Mouse (Mus musculus) CH12.LX (cell line): Measurements from ENCODE around the gene App. TPM values are rescaled to one million over a fixed set of nuclear protein-coding genes. Genes with fewer than 3 reads are reported as not detected.
A peak's percentile ranks its signal among the peaks of the same experiment; 100 is the strongest.

Experiments used
- DNase-seq: peaks from one replicate; pipeline ENCODE4 v3.0.0-alpha.2; 2013; ENCODE audit errors: extremely low read depth
- H3K27ac ChIP-seq: 2 replicates; pipeline ENCODE4 v1.5.1; 2012; ENCODE audit warnings: low read depth, mild to moderate bottlenecking, control low read depth, moderate library complexity; ENCODE audit not compliant: insufficient read depth
- H3K27me3 ChIP-seq: replicated peaks from 2 replicates; pipeline ENCODE3; 2012; ENCODE audit warnings: inconsistent platforms
- H3K36me3 ChIP-seq, 2 experiments: replicated peaks in 1 of 2; 2 replicates each; pipeline versions ENCODE3 to v1.6.1; 2012; ENCODE audit warnings: inconsistent platforms in 1 of 2, low read length in 1 of 2, mild to moderate bottlenecking in 1 of 2, mixed read lengths in 1 of 2, moderate library complexity in 1 of 2; ENCODE audit not compliant: control insufficient read depth in 1 of 2, insufficient read depth in 1 of 2
- H3K4me1 ChIP-seq, 2 experiments: 2 replicates each; pipeline ENCODE4 v1.6.1; 2012; ENCODE audit warnings: inconsistent platforms in 1 of 2, moderate library complexity in 1 of 2; ENCODE audit not compliant: insufficient read depth in 2 of 2, control insufficient read depth in 1 of 2
- H3K4me2 ChIP-seq: 2 replicates; pipeline ENCODE4 v1.6.1; 2012; ENCODE audit warnings: low read depth, mild to moderate bottlenecking, control low read depth; ENCODE audit not compliant: poor library complexity, insufficient read depth, severe bottlenecking
- H3K4me3 ChIP-seq, 3 experiments: fragments of 150-350 bp in 1 of 3; sonication (generic) in 1 of 3; replicated peaks in 1 of 3; 2 replicates each; pipeline versions ENCODE3 to v1.5.1; 2011 to 2012; ENCODE audit warnings: low read depth in 2 of 3, low read length in 2 of 3, mild to moderate bottlenecking in 2 of 3, moderate library complexity in 2 of 3, control low read depth in 1 of 3, improper control_type of control experiment in 1 of 3, inconsistent platforms in 1 of 3, mixed read lengths in 1 of 3; ENCODE audit not compliant: poor library complexity in 1 of 3
- H3K79me2 ChIP-seq: replicated peaks from 2 replicates; pipeline ENCODE4 v1.6.1; 2012; ENCODE audit warnings: mild to moderate bottlenecking, moderate library complexity; ENCODE audit not compliant: control insufficient read depth, poor library complexity, insufficient read depth, severe bottlenecking; ENCODE audit errors: extremely low read depth
- H3K9ac ChIP-seq: 2 replicates; pipeline ENCODE4 v1.6.1; 2012; ENCODE audit warnings: low read depth, mild to moderate bottlenecking, control low read depth, moderate library complexity; ENCODE audit not compliant: insufficient read depth
- H3K9me3 ChIP-seq: replicated peaks from 2 replicates; pipeline ENCODE3; 2012; ENCODE audit warnings: low read length, inconsistent platforms, mixed read lengths
- BHLHE40 ChIP-seq: IDR thresholded peaks from 2 replicates; pipeline ENCODE4 v1.6.1; 2011; ENCODE audit warnings: mild to moderate bottlenecking, low read depth, low read length, improper control_type of control experiment
- CHD2 ChIP-seq: IDR thresholded peaks from 2 replicates; pipeline ENCODE4 v1.6.1; 2011; ENCODE audit warnings: low read length, improper control_type of control experiment
- ELF1 ChIP-seq: IDR thresholded peaks from 2 replicates; pipeline ENCODE4 v1.6.1; 2014; ENCODE audit warnings: low read depth, mild to moderate bottlenecking, inconsistent platforms, low read length, improper control_type of control experiment
- EP300 ChIP-seq: IDR thresholded peaks from 2 replicates; pipeline ENCODE4 v1.6.1; 2011; ENCODE audit warnings: low read length, improper control_type of control experiment
- ETS1 ChIP-seq: conservative IDR thresholded peaks from 2 replicates; pipeline ENCODE4 v1.6.1; 2012; ENCODE audit warnings: low read depth, mild to moderate bottlenecking, inconsistent platforms, low read length, improper control_type of control experiment, moderate library complexity
- GABPA ChIP-seq: IDR thresholded peaks from 2 replicates; pipeline ENCODE4 v1.6.1; 2012; ENCODE audit warnings: low read depth, low read length, improper control_type of control experiment, inconsistent platforms; ENCODE audit not compliant: insufficient replicate concordance
- HCFC1 ChIP-seq: IDR thresholded peaks from 2 replicates; pipeline ENCODE4 v1.6.1; 2012; ENCODE audit warnings: low read depth, mild to moderate bottlenecking, inconsistent platforms, low read length, improper control_type of control experiment
- IRF4 ChIP-seq: IDR thresholded peaks from 2 replicates; pipeline ENCODE4 v1.6.1; 2014; ENCODE audit warnings: low read depth, mild to moderate bottlenecking, inconsistent platforms, low read length, improper control_type of control experiment
- JUN ChIP-seq: IDR thresholded peaks from 2 replicates; pipeline ENCODE4 v1.6.1; 2011; ENCODE audit warnings: low read depth, mild to moderate bottlenecking, low read length, improper control_type of control experiment, moderate library complexity; ENCODE audit not compliant: insufficient read depth
- KAT2A ChIP-seq: IDR thresholded peaks from 2 replicates; pipeline ENCODE4 v1.6.1; 2012; ENCODE audit warnings: low read length, improper control_type of control experiment, inconsistent platforms; ENCODE audit not compliant: insufficient replicate concordance
- MAFK ChIP-seq: IDR thresholded peaks from 2 replicates; pipeline ENCODE4 v1.6.1; 2011; ENCODE audit warnings: low read length, improper control_type of control experiment; ENCODE audit not compliant: insufficient replicate concordance
- MAX ChIP-seq: IDR thresholded peaks from 2 replicates; pipeline ENCODE4 v1.6.1; 2011; ENCODE audit warnings: low read length, improper control_type of control experiment
- MAZ ChIP-seq: IDR thresholded peaks from 2 replicates; pipeline ENCODE4 v1.6.1; 2012; ENCODE audit warnings: low read depth, mild to moderate bottlenecking, inconsistent platforms, low read length, improper control_type of control experiment, moderate library complexity
- MEF2A ChIP-seq: IDR thresholded peaks from 2 replicates; pipeline ENCODE4 v1.6.1; 2014; ENCODE audit warnings: low read depth, mild to moderate bottlenecking, inconsistent platforms, low read length, improper control_type of control experiment, borderline replicate concordance
- MXI1 ChIP-seq: IDR thresholded peaks from 2 replicates; pipeline ENCODE4 v1.6.1; 2011; ENCODE audit warnings: mild to moderate bottlenecking, low read depth, low read length, improper control_type of control experiment
- MYC ChIP-seq: IDR thresholded peaks from 2 replicates; pipeline ENCODE4 v1.6.1; 2011; ENCODE audit warnings: low read depth, mild to moderate bottlenecking, improper control_type of control experiment, low read length
- NELFE ChIP-seq: IDR thresholded peaks from 2 replicates; pipeline ENCODE4 v1.6.1; 2011; ENCODE audit warnings: low read depth, low read length, improper control_type of control experiment
- NRF1 ChIP-seq: IDR thresholded peaks from 2 replicates; pipeline ENCODE4 v1.6.1; 2014; ENCODE audit warnings: low read depth, mild to moderate bottlenecking, inconsistent platforms, low read length, improper control_type of control experiment, moderate library complexity
- PAX5 ChIP-seq: IDR thresholded peaks from 2 replicates; pipeline ENCODE4 v1.6.1; 2012; ENCODE audit warnings: low read length, inconsistent platforms, mixed read lengths
- POLR2A ChIP-seq: IDR thresholded peaks from 2 replicates; pipeline ENCODE4 v1.6.1; 2011; ENCODE audit warnings: low read depth, mild to moderate bottlenecking, improper control_type of control experiment, low read length
- POLR2AphosphoS2 ChIP-seq: IDR thresholded peaks from 2 replicates; pipeline ENCODE4 v1.6.1; 2011; ENCODE audit warnings: low read depth, low read length, improper control_type of control experiment
- RCOR1 ChIP-seq: conservative IDR thresholded peaks from 2 replicates; pipeline ENCODE4 v1.6.1; 2012; ENCODE audit warnings: low read depth, mild to moderate bottlenecking, inconsistent platforms, low read length, improper control_type of control experiment
- SIN3A ChIP-seq: IDR thresholded peaks from 2 replicates; pipeline ENCODE4 v1.6.1; 2012; ENCODE audit warnings: low read length, improper control_type of control experiment, inconsistent platforms
- SMC3 ChIP-seq: IDR thresholded peaks from 2 replicates; pipeline ENCODE4 v1.6.1; 2011; ENCODE audit warnings: low read depth, low read length, improper control_type of control experiment
- TBP ChIP-seq: conservative IDR thresholded peaks from 2 replicates; pipeline ENCODE4 v1.6.1; 2011; ENCODE audit warnings: low read depth, low read length, improper control_type of control experiment
- UBTF ChIP-seq: IDR thresholded peaks from 2 replicates; pipeline ENCODE4 v1.6.1; 2012; ENCODE audit warnings: low read depth, mild to moderate bottlenecking, inconsistent platforms, low read length, improper control_type of control experiment, moderate library complexity
- USF2 ChIP-seq: conservative IDR thresholded peaks from 2 replicates; pipeline ENCODE4 v1.6.1; 2011; ENCODE audit warnings: low read depth, low read length, improper control_type of control experiment
- ZC3H11A ChIP-seq: IDR thresholded peaks from 2 replicates; pipeline ENCODE4 v1.6.1; 2012; ENCODE audit warnings: low read depth, mild to moderate bottlenecking, inconsistent platforms, low read length, improper control_type of control experiment
- ZKSCAN1 ChIP-seq: IDR thresholded peaks from 2 replicates; pipeline ENCODE4 v1.6.1; 2012; ENCODE audit warnings: low read depth, inconsistent platforms, low read length, improper control_type of control experiment, borderline replicate concordance
- ZMIZ1 ChIP-seq: IDR thresholded peaks from 2 replicates; pipeline ENCODE4 v1.6.1; 2012; ENCODE audit warnings: low read depth, mild to moderate bottlenecking, inconsistent platforms, low read length, improper control_type of control experiment
- ZNF384 ChIP-seq: IDR thresholded peaks from 2 replicates; pipeline ENCODE4 v1.6.1; 2012; ENCODE audit warnings: low read depth, low read length, improper control_type of control experiment, inconsistent platforms
- dilution Hi-C: fragments of 300-500 bp; cut with MboI; formaldehyde crosslinking; loops from 2 replicates; pipeline ENCODE4 v1.14.3; 2020; ENCODE audit warnings: low sequenced_read_pairs; ENCODE audit not compliant: extremely low pct_unique_long_range_greater_than_20kb, extremely low pct_ligation_motif_present
- in situ Hi-C: fragments of 300-500 bp; cut with MboI; formaldehyde crosslinking; loops from 3 replicates; pipeline ENCODE4 v1.14.3; 2019; ENCODE audit warnings: low sequenced_read_pairs, low pct_ligation_motif_present, low pct_unique_long_range_greater_than_20kb, mixed read lengths
- polyA plus RNA-seq: library from polyadenylated mRNA; unstranded; fragments of >175 nt; gene quantifications from 2 replicates; pipeline ENCODE4 v1.2.1, GENCODE M21; 2012; ENCODE audit warnings: low read depth; ENCODE audit not compliant: insufficient read length
- total RNA-seq, 2 experiments: library from RNA; depleted of rRNA; stranded (reverse); fragments of 300-350 nt in 1 of 2; fragments of >200 nt in 1 of 2; gene quantifications; 2 replicates each; pipeline ENCODE4 v1.2.3; 2012 to 2014

App gene
- total and polyA plus RNA-seq, 3 experiments = 31.1 to 99.2 (median 84.1) TPM

DNA sequence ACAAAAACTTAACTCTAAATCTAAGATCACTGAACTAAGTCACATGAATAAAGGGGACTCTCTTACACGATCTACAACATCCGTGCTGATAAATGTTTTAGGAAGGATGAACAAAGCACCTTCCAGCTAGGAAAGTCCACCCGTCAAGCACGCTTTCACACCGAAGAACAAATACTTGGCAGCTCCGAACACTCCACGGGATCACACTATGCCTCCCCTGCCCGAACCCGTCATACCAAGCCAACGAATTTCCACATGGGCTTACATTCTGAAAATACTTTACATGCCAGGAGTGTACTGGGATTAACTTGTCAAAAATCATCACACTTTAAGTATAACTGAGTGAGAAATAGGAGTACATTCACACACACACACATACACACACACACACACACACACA is 17.7 kb downstream of the App start:
- in situ Hi-C loops = loop anchor here (5.0 kb wide), 1 partner anchor 199 kb away; no protein-coding TSS in a partner anchor
- H3K4me3 ChIP-seq = no peak overlapping the region

DNA sequence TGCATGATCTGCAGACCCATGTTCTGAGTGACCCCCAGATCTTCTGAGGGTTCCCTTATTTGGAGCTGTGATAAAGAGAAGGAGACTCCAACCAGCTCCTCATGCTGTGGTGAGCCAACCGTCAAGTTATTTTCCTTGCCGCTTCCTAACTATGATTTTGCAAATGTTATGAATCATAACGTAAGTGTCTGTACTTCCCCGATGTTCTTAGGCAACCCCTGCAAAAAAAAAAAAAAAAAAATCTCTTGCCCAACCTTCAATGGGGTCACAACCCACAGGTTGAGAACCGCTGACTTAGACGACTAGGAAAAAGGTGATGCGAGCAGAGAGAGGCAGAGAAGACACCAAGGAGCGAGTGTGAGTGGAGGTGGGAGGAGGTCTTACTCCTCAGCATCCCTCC is 21.1 kb downstream of the App start:
- peaks cover 26 to 54% of the 10 kb centered on the region in 2 experiments for H3K36me3 ChIP-seq
- H3K4me3 ChIP-seq = peak overlapping the region; percentile 41 to 70 (median 43)
- H3K27me3 ChIP-seq = no peaks in the 10 kb centered on the region
- peak overlapping the region; percentile 99 for H3K9ac ChIP-seq
- peaks cover 9 to 58% of the 10 kb centered on the region in 2 experiments for H3K4me1 ChIP-seq
- in situ Hi-C loops (no loop called here), dilution Hi-C loops (no loop called here)
- H3K79me2 ChIP-seq = peaks cover 62% of the 10 kb centered on the region
- H3K4me2 ChIP-seq = peak overlapping the region; percentile 85
- DNase-seq = peak; percentile 62
- H3K27ac ChIP-seq = peak overlapping the region; percentile 92
- peaks cover 2% of the 10 kb centered on the region for H3K9me3 ChIP-seq
- TF ChIP-seq MXI1 (no peak; the same call in 1 of the 2 replicates), MYC (no peak), MAFK (peak; percentile 70), USF2 (no peak), ELF1 (peak; percentile 57; the same call in 1 of the 2 replicates), SIN3A (peak; percentile 64), GABPA (no peak), EP300 (peak; percentile 96), TBP (no peak), SMC3 (0 out of 2 replicates have a peak, but pooled peaks have one; percentile 7), ZKSCAN1 (no peak; the same call in 1 of the 2 replicates), NELFE (no peak), MAX (peak; percentile 56; the same call in 1 of the 2 replicates), NRF1 (no peak), ZMIZ1 (no peak; the same call in 1 of the 2 replicates), JUN (peak; percentile 78), PAX5 (no peak), POLR2A (0 out of 2 replicates have a peak, but pooled peaks have one; percentile 21), CHD2 (peak; percentile 76), UBTF (no peak), KAT2A (0 out of 2 replicates have a peak, but pooled peaks have one; percentile 28), BHLHE40 (peak; percentile 62; the same call in 1 of the 2 replicates), ETS1 (peak; percentile 90), RCOR1 (peak; percentile 87), POLR2AphosphoS2 (no peak), HCFC1 (peak; percentile 42; the same call in 1 of the 2 replicates), IRF4 (peak; percentile 98), ZNF384 (peak; percentile 99), MEF2A (peak; percentile 78; the same call in 1 of the 2 replicates), MAZ (peak; percentile 57; the same call in 1 of the 2 replicates), ZC3H11A (no peak)

More for the DNA sequence above, 17.7 kb downstream of the App start:
- no peak overlapping the region for H3K9ac ChIP-seq
- H3K79me2 ChIP-seq = peaks cover 48% of the 10 kb centered on the region
- no peaks in the 10 kb centered on the region for H3K27me3 ChIP-seq
- dilution Hi-C loops = no loop called here
- H3K36me3 ChIP-seq = peaks cover 29 to 71% of the 10 kb centered on the region in 2 experiments
- TF ChIP-seq ZMIZ1 (peak; percentile 9; the same call in 1 of the 2 replicates), NELFE (no peak), ELF1 (no peak)
- TF ChIP-seq, all 38 proteins: peak for 1
- Histone ChIP-seq H3K4me2 (no peak overlapping the region), H3K27ac (no peak overlapping the region), H3K9me3 (peaks cover 4% of the 10 kb centered on the region), H3K4me1 (peaks cover 9 to 56% of the 10 kb centered on the region in 2 experiments)
- no peak for DNase-seq
